Mouse (Mus musculus): ENCODE measurements at regions not wholly inside any gene's neighbourhood (a gene's known extent, or its start where the extent isn't known, plus 50 kb on each side); places are given as distances from the start of the nearest gene placed in this dataset.

DNA sequence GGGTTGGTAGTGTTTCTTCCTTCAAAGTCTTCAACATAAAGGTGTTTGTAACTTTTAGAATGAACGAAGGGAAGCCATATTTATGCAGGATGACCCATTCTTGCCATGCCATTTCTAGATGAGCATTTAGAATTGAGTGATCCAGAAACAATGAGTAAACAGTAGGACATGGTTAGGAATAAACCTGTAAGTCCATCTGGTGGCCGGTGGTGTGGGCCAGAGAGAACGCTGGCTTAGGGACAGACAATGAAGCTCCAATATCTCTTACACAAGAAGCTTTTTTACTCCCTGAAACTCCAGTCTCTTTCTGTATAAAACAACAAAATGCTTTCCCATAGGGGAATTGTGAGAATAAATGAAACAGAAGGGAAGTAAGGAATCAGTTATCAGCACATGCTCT is 296.9 kb upstream of the Clnk start:
- DNase-seq (ENCODE audit: inconsistent ontology term) = no peak

DNA sequence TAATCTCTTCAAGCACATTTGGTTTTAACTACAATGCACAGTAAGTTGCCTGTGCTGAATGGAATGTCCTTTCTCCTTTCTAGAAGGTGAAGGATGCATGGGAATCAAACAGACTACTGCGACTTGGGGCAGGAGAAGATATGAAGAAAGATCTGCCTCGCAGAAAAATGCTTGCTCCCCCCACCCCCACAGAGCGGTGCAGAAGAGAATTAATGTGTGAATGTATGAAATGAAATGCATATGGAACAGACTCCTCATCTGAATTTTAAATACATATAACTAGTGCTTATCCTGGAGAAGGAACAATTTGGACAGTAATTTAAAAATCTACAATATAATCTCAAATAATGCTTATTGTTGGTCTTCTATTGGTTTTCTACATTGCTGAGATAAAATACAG is 283.0 kb upstream of the Clnk start:
- DNase-seq (ENCODE audit: inconsistent ontology term) = no peak

DNA sequence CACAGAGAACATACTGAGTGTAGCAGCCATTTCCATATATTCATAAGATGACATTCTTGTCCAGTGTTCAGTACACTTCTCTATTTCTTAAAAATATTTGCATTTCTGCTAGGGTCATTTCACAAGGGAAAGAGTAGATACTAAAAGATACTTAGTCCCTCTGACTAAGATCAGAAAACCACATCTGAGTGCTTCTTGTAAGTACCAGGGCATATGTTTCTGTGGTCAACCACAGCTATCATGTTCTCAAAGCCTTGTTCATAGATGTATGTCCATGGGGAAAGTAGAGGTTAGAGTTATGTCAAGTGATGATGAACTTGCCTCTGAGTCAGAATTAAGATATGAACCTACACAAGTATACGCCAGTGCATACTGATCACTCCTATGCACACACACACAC is 279.2 kb upstream of the Clnk start:
- DNase-seq (ENCODE audit: inconsistent ontology term) = no peak

DNA sequence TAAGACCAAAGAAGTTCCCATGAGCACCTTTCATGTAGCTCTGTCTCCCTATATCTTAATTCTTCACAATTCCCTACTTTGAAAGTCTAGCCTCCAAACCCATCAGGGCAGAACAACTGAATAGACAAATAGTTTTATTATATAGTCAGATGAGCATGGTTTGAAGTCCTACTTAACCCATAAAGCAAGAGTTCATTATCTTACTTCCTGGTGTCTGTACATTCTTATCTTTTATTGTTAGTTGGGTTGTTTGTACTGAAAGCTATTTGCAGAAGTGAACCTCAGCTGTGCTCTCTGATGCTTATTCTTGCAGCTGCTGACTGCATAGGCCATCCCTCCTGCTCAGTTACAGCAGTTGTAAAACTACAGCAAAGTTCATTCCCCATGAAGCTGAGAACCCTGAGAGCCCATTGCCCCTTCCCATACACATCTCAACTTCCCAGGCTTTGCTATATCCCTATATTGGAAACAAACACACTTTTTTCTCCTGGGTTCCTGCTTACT is 276.7 kb upstream of the Clnk start:
- no peak for DNase-seq (ENCODE audit: inconsistent ontology term)

DNA sequence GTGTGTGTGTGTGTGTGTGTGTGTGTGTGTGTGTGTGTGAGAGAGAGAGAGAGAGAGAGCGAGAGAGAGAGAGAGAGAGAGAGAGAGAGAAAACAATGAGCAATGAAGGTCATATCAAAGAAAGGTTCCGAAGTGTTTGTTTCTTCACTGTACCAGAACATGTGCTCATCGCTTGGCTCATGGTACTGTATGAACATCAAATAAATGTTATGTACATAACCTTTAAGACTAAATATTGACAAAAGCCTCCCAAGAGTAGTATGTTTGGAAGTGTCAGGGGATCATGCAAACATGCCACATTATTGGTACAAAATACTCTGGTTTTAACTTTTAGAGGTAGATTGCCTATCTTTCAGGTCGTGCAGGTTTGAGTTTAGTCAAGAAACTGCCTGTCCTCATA is 275.3 kb upstream of the Clnk start:
- no peak for DNase-seq (ENCODE audit: inconsistent ontology term)

DNA sequence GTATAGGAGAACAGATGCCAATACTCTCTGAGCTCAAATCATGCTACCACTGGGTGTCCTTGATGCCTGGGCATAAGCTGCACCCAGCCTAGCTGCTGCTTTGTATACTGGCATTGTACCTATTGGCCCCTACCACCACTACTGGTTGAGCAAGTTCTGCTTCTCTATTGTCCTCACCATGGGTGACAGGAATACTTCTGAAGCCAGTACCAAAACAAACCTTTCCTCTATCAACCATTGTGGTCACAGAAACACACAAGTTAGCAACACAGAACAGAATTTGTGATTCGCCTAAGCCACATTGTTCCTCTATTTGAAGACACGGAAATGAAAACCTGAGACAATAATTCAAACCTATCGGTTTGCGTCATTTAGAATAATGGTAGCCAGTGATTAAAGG is 274.3 kb upstream of the Clnk start:
- no peak for DNase-seq (ENCODE audit: inconsistent ontology term)

DNA sequence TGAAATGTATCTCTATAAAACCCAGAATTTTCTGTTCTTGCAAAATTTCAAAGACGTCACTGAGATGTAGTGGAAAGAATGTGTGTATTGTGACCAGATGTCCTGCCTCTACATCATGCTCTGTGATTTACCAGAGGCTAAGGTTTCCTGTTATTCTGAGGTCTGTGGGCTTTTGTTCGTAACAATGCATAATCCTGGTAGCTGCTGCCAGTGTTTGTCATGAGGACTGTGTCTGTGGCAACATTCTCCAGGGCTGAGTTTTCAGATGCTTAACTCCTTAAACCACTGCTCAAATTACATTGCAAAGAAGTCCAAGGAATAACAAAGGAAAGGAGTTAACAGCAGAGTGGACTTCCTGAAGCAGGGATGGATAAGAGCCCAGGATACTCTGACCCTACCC is 269.0 kb upstream of the Clnk start:
- peak; percentile 83 for DNase-seq (ENCODE audit: inconsistent ontology term)

DNA sequence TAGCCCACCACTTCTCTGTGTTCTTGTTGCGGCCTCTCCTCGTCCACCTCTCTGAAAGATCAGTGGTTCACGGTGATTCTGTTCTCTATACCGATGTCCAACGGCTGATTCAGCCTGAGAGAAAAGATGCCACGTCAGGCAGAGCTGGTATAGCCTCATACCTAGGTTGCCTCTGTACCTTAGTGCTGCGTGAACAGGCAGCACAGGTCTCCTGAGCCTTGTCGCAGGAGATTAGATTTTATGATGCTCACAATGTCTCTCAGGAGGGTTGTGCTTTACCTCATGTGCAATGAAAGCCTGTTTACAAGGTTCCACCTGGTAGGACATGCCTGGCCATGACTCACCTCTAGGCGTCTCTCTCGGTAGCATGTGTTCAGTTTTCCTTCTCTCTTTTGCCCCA is 267.6 kb upstream of the Clnk start:
- DNase-seq (ENCODE audit: inconsistent ontology term) = no peak

DNA sequence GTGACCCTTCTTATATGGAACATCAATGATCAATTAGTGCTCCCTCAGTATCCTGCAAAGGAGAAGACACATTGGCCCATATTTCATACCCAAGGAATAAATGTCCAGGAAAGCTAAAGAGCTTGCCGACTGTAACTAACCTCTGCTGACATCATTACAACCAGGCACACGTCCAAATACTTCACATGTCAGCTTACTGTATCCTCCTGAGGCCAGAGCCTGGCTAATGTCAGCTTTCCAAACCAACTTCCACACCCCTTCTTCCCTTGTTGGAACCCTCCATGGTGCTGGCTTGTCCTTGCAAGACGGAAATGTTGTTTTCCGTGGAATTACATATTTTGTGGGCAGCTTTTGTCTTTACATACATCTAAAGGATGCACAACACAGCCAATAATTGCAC is 267.0 kb upstream of the Clnk start:
- DNase-seq (ENCODE audit: inconsistent ontology term) = peak; percentile 40

DNA sequence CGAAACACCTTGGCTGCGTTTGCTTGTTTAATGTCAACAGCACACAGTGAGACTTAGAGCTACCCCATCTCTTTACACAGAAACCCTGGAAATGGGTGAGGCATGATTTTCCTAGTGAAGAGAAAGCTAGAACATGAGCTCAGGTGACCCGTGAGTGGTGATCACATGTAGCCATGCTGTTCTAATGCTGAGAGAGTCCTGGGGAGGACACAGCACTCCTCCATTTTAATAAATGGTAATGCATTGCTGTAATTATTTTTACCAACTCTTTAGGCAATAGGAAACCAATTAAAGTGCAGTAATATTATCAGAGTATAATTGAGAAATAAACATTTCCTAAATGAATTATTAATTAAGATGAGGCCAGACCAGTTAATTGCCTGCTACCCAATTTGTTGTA is 261.8 kb upstream of the Clnk start:
- DNase-seq (ENCODE audit: inconsistent ontology term) = no peak

DNA sequence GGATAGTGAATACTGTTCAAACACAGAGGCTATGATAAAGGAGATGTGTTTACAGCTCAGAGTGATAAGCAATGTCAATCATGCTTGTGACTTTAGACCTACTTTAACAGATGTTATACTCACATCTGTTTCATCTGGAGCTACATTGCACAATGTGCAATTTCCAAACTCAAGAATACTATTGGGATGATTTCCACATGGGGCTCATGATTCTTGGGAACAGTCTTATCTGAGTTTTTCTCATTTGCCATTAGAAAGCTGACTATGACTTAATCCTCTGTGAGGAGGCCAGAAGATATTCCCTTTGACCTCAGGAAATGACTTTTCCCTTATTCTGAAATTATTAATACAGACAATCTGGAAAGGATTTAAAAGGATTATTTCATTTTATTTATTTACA is 252.3 kb upstream of the Clnk start:
- DNase-seq (ENCODE audit: inconsistent ontology term) = no peak

DNA sequence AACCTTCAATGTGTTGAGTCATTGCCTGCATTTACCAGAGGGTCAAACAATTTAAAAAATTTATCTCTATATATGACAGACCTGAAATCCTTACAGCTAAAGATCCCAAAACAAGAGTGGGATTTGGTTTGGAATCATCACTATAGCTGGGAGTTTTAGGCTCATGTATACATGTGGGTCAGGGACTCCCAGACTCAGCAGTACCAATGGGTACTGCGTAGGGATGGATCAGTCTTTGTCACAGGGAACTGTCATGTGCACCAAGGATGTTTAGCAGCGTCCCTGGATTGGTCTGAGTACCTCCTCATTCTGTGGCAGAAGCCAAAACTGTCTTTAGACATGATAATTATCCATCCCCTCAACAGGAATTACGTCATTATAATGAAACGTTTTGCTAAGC is 250.2 kb upstream of the Clnk start:
- no peak for DNase-seq (ENCODE audit: inconsistent ontology term)

DNA sequence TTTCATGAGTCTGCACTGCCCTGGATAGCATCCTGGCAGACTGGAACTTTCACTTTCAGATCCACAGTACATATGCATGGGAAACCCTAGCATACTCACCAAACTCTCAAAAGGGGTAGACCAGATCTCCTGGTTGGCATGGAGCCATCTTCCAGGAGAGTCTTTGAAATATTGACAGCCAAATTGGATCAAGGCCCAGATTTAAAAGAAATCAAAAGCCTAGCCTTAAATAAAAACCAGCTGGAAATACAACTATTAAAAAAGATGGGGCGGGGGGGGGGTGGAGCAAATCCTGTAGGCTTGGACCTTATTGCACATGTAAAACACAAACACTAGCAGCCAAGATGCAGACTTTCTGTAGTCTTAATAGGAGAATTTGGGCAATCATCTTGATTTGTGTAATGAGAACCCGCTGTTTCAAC is 249.7 kb upstream of the Clnk start:
- DNase-seq (ENCODE audit: inconsistent ontology term) = peak; percentile 45

DNA sequence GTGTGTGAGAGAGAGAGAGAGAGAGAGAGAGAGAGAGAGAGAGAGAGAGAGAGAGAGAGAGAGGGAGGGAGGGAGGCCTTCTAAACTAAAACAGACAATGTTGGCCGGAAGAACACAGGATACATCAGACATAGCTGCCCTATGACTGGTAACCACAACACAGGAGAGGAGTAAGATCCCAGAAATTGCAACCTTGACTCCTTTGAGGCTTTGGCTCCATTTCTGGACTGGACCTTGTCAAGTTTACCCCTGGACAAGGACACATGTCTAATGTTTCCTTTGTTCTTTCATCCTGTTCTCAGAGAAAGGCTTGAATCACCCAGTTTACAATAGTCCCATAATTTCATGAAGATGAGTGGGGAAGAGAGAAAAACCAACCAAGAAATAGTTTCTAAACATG is 233.7 kb upstream of the Clnk start:
- DNase-seq (ENCODE audit: inconsistent ontology term) = no peak

DNA sequence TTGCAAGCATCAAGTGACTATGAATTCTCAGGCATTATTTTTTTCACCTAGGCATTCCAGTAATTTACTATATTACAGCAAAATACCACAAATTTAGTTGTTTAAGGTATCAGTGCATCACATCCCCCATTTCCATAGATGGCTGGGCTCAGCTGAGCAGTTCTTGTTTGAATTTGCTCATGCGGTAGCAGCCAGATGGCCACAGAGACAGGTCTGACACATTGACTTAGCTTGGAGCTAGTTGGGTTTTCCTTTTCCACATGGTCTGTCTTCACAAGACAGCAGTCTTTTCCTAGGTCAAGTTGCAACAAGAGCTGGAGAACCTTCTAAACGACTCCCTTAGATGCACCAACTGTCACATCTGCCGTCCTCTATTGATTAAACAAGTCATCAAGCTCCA is 232.9 kb upstream of the Clnk start:
- DNase-seq (ENCODE audit: inconsistent ontology term) = no peak

DNA sequence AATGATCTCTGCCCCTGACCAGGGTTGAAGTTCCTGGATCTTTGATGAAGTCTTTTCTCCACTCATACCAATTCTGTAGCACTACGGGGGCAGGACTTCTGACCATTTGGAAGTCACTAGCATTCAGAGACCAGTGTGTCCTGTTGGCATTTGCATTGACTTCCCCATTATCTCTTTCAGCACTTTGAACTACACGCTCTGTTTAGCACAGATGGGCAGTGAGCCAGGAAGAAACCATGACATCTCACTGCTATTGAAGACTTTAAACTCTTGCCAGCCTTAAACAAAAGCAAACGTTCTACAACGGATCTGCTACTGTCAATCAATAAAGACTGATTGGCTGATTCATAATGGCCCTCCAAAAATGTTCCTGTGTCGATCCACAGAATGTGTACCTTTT is 222.5 kb upstream of the Clnk start:
- DNase-seq (ENCODE audit: inconsistent ontology term) = peak; percentile 40

DNA sequence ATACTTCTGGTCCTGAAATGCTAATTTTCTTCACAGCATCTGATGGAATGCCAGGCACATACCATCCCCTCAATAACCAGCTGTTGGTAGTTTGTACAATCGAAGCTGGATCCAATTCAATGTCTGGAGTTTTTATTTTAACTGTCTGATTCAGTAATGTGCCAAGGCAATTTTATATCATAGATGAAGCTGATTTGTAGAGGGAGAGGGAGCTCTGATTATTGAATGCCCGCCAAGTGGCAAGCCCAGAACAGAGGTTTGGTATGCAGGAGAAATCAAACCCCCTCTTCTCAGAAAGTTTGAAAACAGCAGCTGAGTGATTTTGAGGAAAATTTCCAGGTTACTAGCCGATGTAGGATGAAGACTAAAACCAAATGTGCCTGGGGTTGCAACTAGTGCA is 218.3 kb upstream of the Clnk start:
- no peak for DNase-seq (ENCODE audit: inconsistent ontology term)

DNA sequence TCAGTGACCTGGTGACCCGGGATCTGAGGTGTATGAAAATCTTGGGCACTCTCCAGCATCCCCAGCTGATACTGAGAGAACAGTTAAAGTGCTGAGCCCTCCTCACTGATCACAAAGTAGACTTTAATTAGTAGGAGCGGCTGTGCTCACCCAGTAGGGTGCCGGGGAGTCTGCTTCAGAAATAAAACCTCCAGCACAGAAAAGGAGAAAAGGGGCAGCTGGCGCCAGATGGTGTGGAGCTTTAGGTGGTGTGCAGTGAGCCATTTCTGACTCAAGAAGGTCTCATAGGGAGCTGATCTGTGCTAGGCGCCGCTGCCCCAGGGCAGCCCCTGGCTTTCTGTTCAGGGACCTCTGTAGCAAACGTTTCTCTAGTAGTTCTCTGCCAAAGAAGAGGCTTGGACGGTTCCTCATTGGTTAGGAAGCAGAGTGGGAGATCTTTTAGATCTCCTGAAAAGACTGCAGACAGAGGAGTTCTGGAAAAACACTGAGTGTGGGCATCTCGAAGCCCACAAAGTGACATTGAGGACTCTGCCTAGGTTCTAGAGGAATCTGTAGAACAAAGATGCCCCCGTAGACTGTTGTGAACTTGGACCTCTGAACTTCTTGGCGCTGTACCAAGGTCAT is 200.1 kb upstream of the Clnk start:
- peak; percentile 59 for DNase-seq (ENCODE audit: inconsistent ontology term)

DNA sequence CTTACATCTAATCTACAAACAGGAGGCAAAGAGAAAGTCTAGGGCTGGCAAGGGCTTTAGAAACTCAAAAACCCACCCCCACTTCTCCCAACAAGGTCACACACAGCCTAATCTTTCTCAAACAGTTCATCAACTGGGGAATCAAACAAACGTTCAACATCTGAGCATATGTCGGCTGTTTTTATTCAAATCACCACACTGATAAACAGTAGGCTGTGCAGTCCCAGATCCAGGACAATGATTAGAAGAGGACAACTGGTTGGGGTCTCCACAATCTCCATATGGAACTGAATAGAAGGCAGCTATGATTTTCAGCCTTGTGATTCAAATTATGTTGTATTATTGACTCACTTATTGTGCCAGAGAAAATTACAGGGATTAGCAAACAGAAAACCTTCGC is 193.1 kb upstream of the Clnk start:
- DNase-seq (ENCODE audit: inconsistent ontology term) = no peak

DNA sequence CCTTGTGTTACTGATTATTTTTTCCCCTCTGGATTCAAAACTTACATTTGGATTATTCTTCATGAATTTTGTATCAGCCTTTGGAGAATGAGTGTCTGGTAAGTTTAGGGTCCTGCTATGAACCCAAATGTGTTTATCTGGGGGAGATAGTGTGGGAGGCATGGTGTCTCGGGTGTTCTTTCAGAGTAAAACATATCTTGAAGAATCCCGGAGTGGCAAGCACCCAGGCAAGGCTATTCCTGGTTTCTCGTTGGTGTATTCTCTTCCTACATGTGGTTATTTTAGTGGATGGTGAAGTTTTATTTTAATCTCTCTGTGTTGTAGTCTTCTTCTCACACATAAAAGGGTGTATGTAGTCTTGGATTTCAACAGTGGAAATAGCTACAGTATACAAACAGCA is 186.4 kb upstream of the Clnk start:
- DNase-seq (ENCODE audit: inconsistent ontology term) = no peak

DNA sequence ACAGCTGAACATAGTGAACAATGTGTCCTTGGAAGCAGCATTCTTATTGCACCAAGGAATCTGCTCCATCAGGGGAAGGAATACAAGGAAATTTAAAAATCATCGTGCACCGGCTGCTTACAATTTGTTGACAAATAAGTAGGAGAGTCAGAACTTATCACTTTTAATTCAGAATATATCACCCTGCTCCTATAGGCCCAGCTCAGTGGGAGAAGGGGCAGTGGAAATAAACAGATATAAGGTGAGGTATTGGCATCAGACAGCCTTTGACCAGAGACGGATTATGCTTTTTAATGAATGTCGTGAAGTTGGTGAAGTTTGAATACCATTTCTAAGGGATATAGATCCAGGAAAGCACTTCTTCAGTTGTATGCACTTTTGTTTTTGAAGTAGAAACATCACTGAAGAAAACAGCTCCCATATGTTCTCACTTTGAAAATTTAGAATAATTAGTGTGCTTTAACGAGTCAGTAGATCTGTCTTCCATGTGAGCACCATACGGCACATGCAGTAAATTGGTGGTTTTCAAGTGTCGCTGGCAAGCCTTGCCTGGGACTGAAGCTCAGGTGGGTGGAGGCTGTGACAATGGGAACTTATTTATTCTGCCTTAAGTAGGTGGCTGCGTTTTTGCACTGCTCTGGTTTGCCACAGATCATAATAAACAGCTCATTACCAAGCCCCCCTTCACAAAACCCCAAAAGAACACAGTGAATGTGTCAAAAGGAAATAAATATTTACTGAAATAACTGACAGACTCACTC is 176.1 kb upstream of the Clnk start:
- no peak for DNase-seq (ENCODE audit: inconsistent ontology term)

DNA sequence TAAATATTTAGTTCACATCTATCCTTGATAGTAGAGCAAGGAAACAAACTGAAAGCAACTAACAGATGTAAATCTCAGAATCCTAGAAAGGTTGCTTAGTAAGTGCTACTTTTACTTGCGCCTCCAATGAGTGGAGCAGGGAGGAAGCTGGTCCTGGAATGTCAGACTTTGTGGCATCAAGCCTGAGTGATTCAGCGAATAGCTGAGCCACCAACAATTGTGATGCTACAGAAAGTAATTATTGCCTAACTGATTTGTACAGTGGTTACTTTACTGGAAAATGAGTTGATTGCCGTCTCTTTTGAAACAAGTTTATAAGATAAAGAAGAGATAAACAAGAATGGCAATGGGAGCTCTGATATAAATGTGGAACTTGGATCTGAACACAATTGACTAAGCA is 173.9 kb upstream of the Clnk start:
- DNase-seq (ENCODE audit: inconsistent ontology term) = peak; percentile 61

DNA sequence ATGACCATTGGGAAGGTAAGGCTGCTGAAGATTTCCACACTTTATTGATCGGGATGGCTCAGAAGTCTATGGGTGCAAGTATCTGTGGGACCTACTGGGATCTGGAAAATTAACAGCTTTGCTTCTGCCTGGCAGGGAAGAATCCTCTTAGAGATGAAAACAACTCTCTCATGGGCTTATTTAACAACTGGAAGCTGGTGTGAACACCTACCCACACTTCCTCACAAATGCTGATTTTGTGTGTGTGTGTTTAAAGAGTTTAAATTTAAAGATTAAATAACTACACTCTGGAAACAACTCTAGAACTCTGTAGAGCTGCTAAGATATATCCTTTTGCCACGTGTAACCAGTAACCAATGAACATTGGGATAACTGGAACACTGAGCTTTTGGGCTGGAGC is 172.5 kb upstream of the Clnk start:
- DNase-seq (ENCODE audit: inconsistent ontology term) = no peak

DNA sequence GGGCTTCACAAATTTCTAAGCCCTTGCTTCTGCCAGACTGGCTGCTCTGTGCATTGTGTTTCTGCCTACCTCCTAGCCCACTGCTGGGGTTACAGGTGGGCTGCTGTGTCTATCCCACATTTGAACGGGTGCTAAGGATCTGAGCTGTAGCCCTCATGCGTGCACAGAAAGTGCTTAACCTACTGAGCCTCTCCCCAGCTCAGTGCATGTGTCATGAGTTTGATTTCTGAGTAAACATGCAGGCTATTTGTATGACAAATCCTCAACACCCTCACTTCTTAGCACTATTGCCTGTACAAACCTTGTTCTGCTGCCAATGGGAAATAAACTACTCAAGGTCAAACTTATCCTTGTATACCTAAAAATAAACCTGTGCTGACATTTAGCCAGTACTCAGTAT is 163.9 kb upstream of the Clnk start:
- no peak for DNase-seq (ENCODE audit: inconsistent ontology term)
